Mouse (Mus musculus): ENCODE measurements around the gene Mobp. TPM values are rescaled to one million over a fixed set of nuclear protein-coding genes. Genes with fewer than 3 reads are reported as not detected.

The Mobp gene
- polyA plus RNA-seq, 1 experiment from 2014 or later, result not detected

GRCm38 (mm10) chr9:120201743-120202142 lies 52.2 kb downstream of the Mobp start:
- WGBS, result 72% methylated on average over 7 of the region's 7 CpGs
- Histone ChIP-seq H3K9me3 (no peaks in the 10 kb centered on the region), H3K4me3 (no peak overlapping the region), H3K4me1 (no peaks in the 10 kb centered on the region), H3K27me3 (ENCODE audit: insufficient read depth, poor library complexity, severe bottlenecking) (peaks cover 5% of the 10 kb centered on the region; the same call in 1 of the 2 replicates), H3K27ac (no peak overlapping the region), H3K36me3 (no peaks in the 10 kb centered on the region)
- no peak for DNase-seq (ENCODE audit: low spot score)

GRCm38 (mm10) chr9:120202683-120203082 lies 53.2 kb downstream of the Mobp start:
- no peaks in the 10 kb centered on the region for H3K4me1 ChIP-seq
- 20% methylated on average over 12 of the region's 12 CpGs for WGBS
- H3K27ac ChIP-seq, result no peak overlapping the region
- H3K36me3 ChIP-seq, result no peaks in the 10 kb centered on the region
- DNase-seq (ENCODE audit: low spot score), result no peak
- H3K27me3 ChIP-seq (ENCODE audit: insufficient read depth, poor library complexity, severe bottlenecking), result peaks cover 5% of the 10 kb centered on the region; the same call in 1 of the 2 replicates
- H3K4me3 ChIP-seq, result no peak overlapping the region
- no peaks in the 10 kb centered on the region for H3K9me3 ChIP-seq

GRCm38 (mm10) chr9:120203936-120204335 lies 54.4 kb downstream of the Mobp start:
- H3K27ac ChIP-seq, result no peak overlapping the region
- no peaks in the 10 kb centered on the region for H3K9me3 ChIP-seq
- WGBS, result 83% methylated on average over 10 of the region's 10 CpGs

GRCm38 (mm10) chr9:120206897-120207296 lies 57.4 kb downstream of the Mobp start:
- no peak for DNase-seq (ENCODE audit: low spot score)

More at GRCm38 (mm10) chr9:120203936-120204335, 54.4 kb downstream of the Mobp start:
- no peak overlapping the region for H3K4me3 ChIP-seq
- H3K27me3 ChIP-seq (ENCODE audit: insufficient read depth, poor library complexity, severe bottlenecking), result peaks cover 5% of the 10 kb centered on the region; the same call in 1 of the 2 replicates
- no peaks in the 10 kb centered on the region for H3K36me3 ChIP-seq
- DNase-seq (ENCODE audit: low spot score), result no peak
- no peaks in the 10 kb centered on the region for H3K4me1 ChIP-seq

GRCm38 (mm10) chr9:120210068-120210467 lies 60.6 kb downstream of the Mobp start:
- no peak for DNase-seq (ENCODE audit: low spot score)
- H3K27ac ChIP-seq, result no peak overlapping the region
- H3K4me1 ChIP-seq, result peaks cover 8% of the 10 kb centered on the region; the same call in 1 of the 2 replicates
- no peak overlapping the region for H3K4me3 ChIP-seq
- no peaks in the 10 kb centered on the region for H3K36me3 ChIP-seq
- H3K9me3 ChIP-seq, result no peaks in the 10 kb centered on the region
- H3K27me3 ChIP-seq (ENCODE audit: insufficient read depth, poor library complexity, severe bottlenecking), result no peaks in the 10 kb centered on the region
- 74% methylated on average over 4 of the region's 4 CpGs for WGBS

More at GRCm38 (mm10) chr9:120206897-120207296, 57.4 kb downstream of the Mobp start:
- Histone ChIP-seq H3K9me3 (no peaks in the 10 kb centered on the region), H3K4me3 (no peak overlapping the region), H3K27ac (no peak overlapping the region), H3K27me3 (ENCODE audit: insufficient read depth, poor library complexity, severe bottlenecking) (peaks cover 3% of the 10 kb centered on the region; the same call in 1 of the 2 replicates), H3K4me1 (peaks cover 6% of the 10 kb centered on the region; the same call in 1 of the 2 replicates), H3K36me3 (no peaks in the 10 kb centered on the region)
- WGBS, result 78% methylated on average over 17 of the region's 17 CpGs

GRCm38 (mm10) chr9:120210865-120211264 lies 61.4 kb downstream of the Mobp start:
- Histone ChIP-seq H3K27me3 (ENCODE audit: insufficient read depth, poor library complexity, severe bottlenecking) (no peaks in the 10 kb centered on the region), H3K4me1 (peaks cover 9% of the 10 kb centered on the region; the same call in 1 of the 2 replicates), H3K9me3 (no peaks in the 10 kb centered on the region), H3K27ac (no peak overlapping the region), H3K36me3 (no peaks in the 10 kb centered on the region), H3K4me3 (no peak overlapping the region)
- 69% methylated on average over 4 of the region's 4 CpGs for WGBS
- no peak for DNase-seq (ENCODE audit: low spot score)

GRCm38 (mm10) chr9:120212936-120213335 lies 63.4 kb downstream of the Mobp start:
- no peaks in the 10 kb centered on the region for H3K36me3 ChIP-seq
- H3K9me3 ChIP-seq, result no peaks in the 10 kb centered on the region
- H3K27me3 ChIP-seq (ENCODE audit: insufficient read depth, poor library complexity, severe bottlenecking), result no peaks in the 10 kb centered on the region
- H3K27ac ChIP-seq, result no peak overlapping the region
- H3K4me1 ChIP-seq, result peaks cover 12% of the 10 kb centered on the region; the same call in 1 of the 2 replicates
- DNase-seq (ENCODE audit: low spot score), result no peak
- WGBS, result 85% methylated on average over 6 of the region's 6 CpGs
- H3K4me3 ChIP-seq, result no peak overlapping the region

- H3K4me3 ChIP-seq, result no peak overlapping the region
- no peaks in the 10 kb centered on the region for H3K9me3 ChIP-seq
- DNase-seq (ENCODE audit: low spot score), result no peak
- H3K27ac ChIP-seq, result no peak overlapping the region
- no peaks in the 10 kb centered on the region for H3K27me3 ChIP-seq (ENCODE audit: insufficient read depth, poor library complexity, severe bottlenecking)
- H3K36me3 ChIP-seq, result no peaks in the 10 kb centered on the region
- WGBS, result 74% methylated on average over 11 of the region's 11 CpGs
- peaks cover 13% of the 10 kb centered on the region for H3K4me1 ChIP-seq
Measured at GRCm38 (mm10) chr9:120214978-120215495, 65.5 kb downstream of the Mobp start.

GRCm38 (mm10) chr9:120219411-120219810 lies 69.9 kb downstream of the Mobp start:
- Histone ChIP-seq H3K4me3 (no peak overlapping the region), H3K9me3 (no peaks in the 10 kb centered on the region), H3K27me3 (ENCODE audit: insufficient read depth, poor library complexity, severe bottlenecking) (no peaks in the 10 kb centered on the region; the same call in 1 of the 2 replicates), H3K4me1 (peaks cover 26% of the 10 kb centered on the region), H3K36me3 (no peaks in the 10 kb centered on the region), H3K27ac (no peak overlapping the region)
- WGBS, result 57% methylated on average over 3 of the region's 3 CpGs
- DNase-seq (ENCODE audit: low spot score), result no peak

Other genes with a start within 250 kb of the Mobp start
- 26.5 and 26.8 TPM in 2 replicates for gene Gorasp1, start 212.1 kb upstream of the Mobp start, polyA plus RNA-seq (2016; fragmentation: Nextera tagmentation; extraction: Ambion mirVana)
- gene Ttc21a, start 212.1 kb upstream of the Mobp start, polyA plus RNA-seq (2016; fragmentation: Nextera tagmentation; extraction: Ambion mirVana), result 0.28 and 0.48 TPM in 2 replicates
- 7.5 and 8.0 TPM in 2 replicates for gene Csrnp1, start 165.0 kb upstream of the Mobp start, polyA plus RNA-seq (2016; fragmentation: Nextera tagmentation; extraction: Ambion mirVana)
- gene Xirp1, start 126.1 kb upstream of the Mobp start, polyA plus RNA-seq (2016; fragmentation: Nextera tagmentation; extraction: Ambion mirVana), result 41.1 and 90.1 TPM in 2 replicates
- gene Cx3cr1, start 79.8 kb upstream of the Mobp start, polyA plus RNA-seq (2016; fragmentation: Nextera tagmentation; extraction: Ambion mirVana), result 1.1 and 4.1 TPM in 2 replicates
- gene Ccr8, start 57.6 kb upstream of the Mobp start, polyA plus RNA-seq (2016; fragmentation: Nextera tagmentation; extraction: Ambion mirVana), result not detected in 2 replicates
- 39.8 and 42.1 TPM in 2 replicates for gene Slc25a38, start 39.3 kb upstream of the Mobp start, polyA plus RNA-seq (2016; fragmentation: Nextera tagmentation; extraction: Ambion mirVana)
- 1,047 and 1,189 TPM in 2 replicates for gene Rpsa, start 22.0 kb upstream of the Mobp start, polyA plus RNA-seq (2016; fragmentation: Nextera tagmentation; extraction: Ambion mirVana)
- 0.15 and 0.21 TPM in 2 replicates for gene Myrip, start 151.8 kb downstream of the Mobp start, polyA plus RNA-seq (2016; fragmentation: Nextera tagmentation; extraction: Ambion mirVana)